10 mouse cellular contexts compared by ENCODE assay signal in genomic region chr7:45491264-45491663, GRCm38 (mm10). TPM values are rescaled to one million over a fixed set of nuclear protein-coding genes. Genes with fewer than 3 reads are reported as not detected.
DNase-seq lines count a peak whose midpoint lies in the region; ATAC-seq and TF ChIP-seq lines count a peak whose summit lies in the region.
"Had no signal": no experiment of that assay in that cellular context is flagged by ENCODE, and none has a peak within 500 bp of the region (broad histone marks: within the 10 kb centered on the region; RNA-seq: fewer than 3 reads in every experiment).

No protein-coding gene starts in this region.

- ATAC-seq in intestine, postnatal 0 days = peak; percentile 38; the same call in 1 of the 2 replicates
- peak; percentile 80 for ATAC-seq in liver, postnatal 0 days
- no peak for ATAC-seq in midbrain, embryonic 14.5 days (ENCODE audit: low FRiP score, low TSS enrichment)

- TF ChIP-seq CTCF in intestine, postnatal 0 days (IDR thresholded peaks at IDR 0.05; ENCODE audit: low read depth) = no peak
- TF ChIP-seq CTCF in liver, postnatal 0 days (IDR thresholded peaks at IDR 0.05; ENCODE audit: low read depth) = no peak

- H3K4me3 ChIP-seq in heart, embryonic 10.5 days = peak overlapping the region; percentile 8; the same call in 1 of the 2 replicates
- H3K4me3 ChIP-seq in intestine, postnatal 0 days (ENCODE audit: low read depth, low read length) = no peak overlapping the region
- no peak overlapping the region for H3K4me3 ChIP-seq in liver, postnatal 0 days (ENCODE audit: low read depth, low read length)
- H3K4me3 ChIP-seq in midbrain, embryonic 14.5 days (replicated peaks; ENCODE audit: low read depth, low read length) = no peak overlapping the region

- H3K36me3 ChIP-seq in heart, embryonic 10.5 days = peaks cover 47% of the 10 kb centered on the region
- peaks cover 39% of the 10 kb centered on the region for H3K36me3 ChIP-seq in intestine, postnatal 0 days (ENCODE audit: control insufficient read depth, insufficient read depth)
- H3K36me3 ChIP-seq in liver, postnatal 0 days (replicated peaks; ENCODE audit: insufficient read depth, low read length) = peaks cover 37% of the 10 kb centered on the region
- peaks cover 39% of the 10 kb centered on the region for H3K36me3 ChIP-seq in midbrain, embryonic 14.5 days (ENCODE audit: control insufficient read depth, insufficient read depth, low read length)

- 19% methylated on average over 3 of the region's 3 CpGs for WGBS in heart, embryonic 10.5 days
- WGBS in intestine, postnatal 0 days = 11% methylated on average over 3 of the region's 3 CpGs
- WGBS in liver, postnatal 0 days (ENCODE audit: insufficient replicate concordance) = 13% methylated on average over 3 of the region's 3 CpGs
- 27% methylated on average over 3 of the region's 3 CpGs for WGBS in midbrain, embryonic 14.5 days

- H3K4me2 ChIP-seq in intestine, postnatal 0 days (replicated peaks; ENCODE audit: low read depth) = no peak overlapping the region; the same call in 1 of the 2 replicates
- peak overlapping the region; percentile 42 for H3K4me2 ChIP-seq in liver, postnatal 0 days (ENCODE audit: low read depth, low read length)
- no peak overlapping the region for H3K4me2 ChIP-seq in midbrain, embryonic 14.5 days (ENCODE audit: low read length)

- TF ChIP-seq EP300 in liver, postnatal 0 days (IDR thresholded peaks at IDR 0.05; ENCODE audit: low read depth) = no peak

- H3K9ac ChIP-seq in intestine, postnatal 0 days (ENCODE audit: low read depth, low read length) = no peak overlapping the region
- no peak overlapping the region for H3K9ac ChIP-seq in liver, postnatal 0 days (replicated peaks)
- H3K9ac ChIP-seq in midbrain, embryonic 14.5 days (replicated peaks; ENCODE audit: low read length) = no peak overlapping the region

- peak overlapping the region; percentile 64 for H3K27ac ChIP-seq in heart, embryonic 10.5 days
- H3K27ac ChIP-seq in intestine, postnatal 0 days (ENCODE audit: low read depth, low read length) = no peak overlapping the region
- peak overlapping the region; percentile 87 for H3K27ac ChIP-seq in liver, postnatal 0 days (ENCODE audit: low read depth)
- H3K27ac ChIP-seq in midbrain, embryonic 14.5 days (replicated peaks; ENCODE audit: low read depth, low read length) = no peak overlapping the region

- no peak for DNase-seq in heart, embryonic 10.5 days (ENCODE audit: low spot score)
- DNase-seq in heart, postnatal 10 days = no peak
- peak; percentile 42 for DNase-seq in NIH3T3 (ENCODE audit: low read depth)
- peak; percentile 66 for DNase-seq in liver, postnatal 0 days
- DNase-seq in midbrain, embryonic 14.5 days = no peak
- DNase-seq in layer of hippocampus, postnatal 25 days (ENCODE audit: extremely low spot score in 1 of 2, low spot score in 1 of 2) = no peak
- no peak for DNase-seq in thymus, postnatal 25 days
- DNase-seq: cerebellum, adult 8-10 months had no signal

- no peaks in the 10 kb centered on the region for H3K9me3 ChIP-seq in heart, embryonic 10.5 days
- no peaks in the 10 kb centered on the region for H3K9me3 ChIP-seq in intestine, postnatal 0 days (ENCODE audit: control insufficient read depth)
- H3K9me3 ChIP-seq in liver, postnatal 0 days (ENCODE audit: low read length) = no peaks in the 10 kb centered on the region
- no peaks in the 10 kb centered on the region for H3K9me3 ChIP-seq in midbrain, embryonic 14.5 days (ENCODE audit: control insufficient read depth, low read length)

- intact Hi-C loops in heart, postnatal 10 days (cut with DNase I) = no loop called here

- H3K27me3 ChIP-seq in heart, embryonic 10.5 days (ENCODE audit: insufficient read depth, poor library complexity, severe bottlenecking) = no peaks in the 10 kb centered on the region
- no peaks in the 10 kb centered on the region for H3K27me3 ChIP-seq in intestine, postnatal 0 days (replicated peaks; ENCODE audit: control insufficient read depth, insufficient read depth, low read length)
- no peaks in the 10 kb centered on the region for H3K27me3 ChIP-seq in liver, postnatal 0 days (ENCODE audit: insufficient read depth, low read length)
- no peaks in the 10 kb centered on the region for H3K27me3 ChIP-seq in midbrain, embryonic 14.5 days (ENCODE audit: control insufficient read depth, insufficient read depth, low read length)

- peaks cover 45% of the 10 kb centered on the region for H3K4me1 ChIP-seq in heart, embryonic 10.5 days
- H3K4me1 ChIP-seq in intestine, postnatal 0 days (replicated peaks; ENCODE audit: control insufficient read depth, insufficient read depth, low read length) = no peaks in the 10 kb centered on the region
- H3K4me1 ChIP-seq in liver, postnatal 0 days (ENCODE audit: insufficient read depth) = peaks cover 39% of the 10 kb centered on the region
- H3K4me1 ChIP-seq in midbrain, embryonic 14.5 days (ENCODE audit: control insufficient read depth, insufficient read depth, low read length) = 0 out of 2 replicates have a peak, but pooled peaks cover 9% of the 10 kb centered on the region

RNA-seq across cellular contexts. Expression of gene Dhdh, which starts 2.7 kb away (rescaled TPM):
- 5.8 and 6.1 TPM in 2 replicates for polyA plus RNA-seq in heart, embryonic 10.5 days (2016; fragmentation: Nextera tagmentation; extraction: Ambion mirVana)
- 1 to 10 TPM; 4.7 to 6.0 TPM for total RNA-seq in heart, postnatal 10 days (2021)
- 1.1 and 1.2 TPM in 2 replicates for polyA plus RNA-seq in intestine, postnatal 0 days (2015; fragmentation: Nextera tagmentation; extraction: Ambion mirVana)
- 8.4 and 9.5 TPM in 2 replicates for polyA plus RNA-seq in liver, postnatal 0 days (2015; fragmentation: Nextera tagmentation; extraction: Ambion mirVana)
- polyA plus RNA-seq in midbrain, embryonic 14.5 days (2014; fragmentation: Nextera tagmentation; extraction: Ambion mirVana) = 3.1 and 3.2 TPM in 2 replicates
- 1 to 10 TPM; 3.1 to 5.7 TPM for total RNA-seq in layer of hippocampus, postnatal 25 days (2021)

RNA-seq across cellular contexts. Expression of gene Gm45808, which starts 4.7 kb away (rescaled TPM):
- polyA plus RNA-seq in heart, embryonic 10.5 days (2016; fragmentation: Nextera tagmentation; extraction: Ambion mirVana) = not detected in 2 replicates
- total RNA-seq in heart, postnatal 10 days (2021) = 1 to 10 TPM; 2.2 to 2.5 TPM
- polyA plus RNA-seq in intestine, postnatal 0 days (2015; fragmentation: Nextera tagmentation; extraction: Ambion mirVana) = not detected in 2 replicates
- polyA plus RNA-seq in liver, postnatal 0 days (2015; fragmentation: Nextera tagmentation; extraction: Ambion mirVana) = 0.15 and 0.33 TPM in 2 replicates
- not detected in 2 replicates for polyA plus RNA-seq in midbrain, embryonic 14.5 days (2014; fragmentation: Nextera tagmentation; extraction: Ambion mirVana)
- 1 to 10 TPM in 1 of 2 experiments, under 1 TPM in 1; 0.63 to 1.1 TPM for total RNA-seq in layer of hippocampus, postnatal 25 days (2021)
- polyA plus RNA-seq: heart, embryonic 14.5 days had no signal

RNA-seq across cellular contexts. Expression of gene Tulp2, which starts 9.6 kb away (rescaled TPM):
- 2.6 and 2.9 TPM in 2 replicates for polyA plus RNA-seq in heart, embryonic 10.5 days (2016; fragmentation: Nextera tagmentation; extraction: Ambion mirVana)
- not detected for total RNA-seq in heart, postnatal 10 days (2021)
- 0.65 and 0.78 TPM in 2 replicates for polyA plus RNA-seq in intestine, postnatal 0 days (2015; fragmentation: Nextera tagmentation; extraction: Ambion mirVana)
- 0.22 and 0.30 TPM in 2 replicates for polyA plus RNA-seq in liver, postnatal 0 days (2015; fragmentation: Nextera tagmentation; extraction: Ambion mirVana)
- polyA plus RNA-seq in midbrain, embryonic 14.5 days (2014; fragmentation: Nextera tagmentation; extraction: Ambion mirVana) = 0.13 and 0.32 TPM in 2 replicates
- total RNA-seq in layer of hippocampus, postnatal 25 days (2021) = not detected

RNA-seq across cellular contexts. Expression of gene Nucb1, which starts 18.9 kb away (rescaled TPM):
- 163 and 198 TPM in 2 replicates for polyA plus RNA-seq in heart, embryonic 10.5 days (2016; fragmentation: Nextera tagmentation; extraction: Ambion mirVana)
- 100 to 1,000 TPM; 144 to 151 TPM for total RNA-seq in heart, postnatal 10 days (2021)
- polyA plus RNA-seq in intestine, postnatal 0 days (2015; fragmentation: Nextera tagmentation; extraction: Ambion mirVana) = 199 and 218 TPM in 2 replicates
- polyA plus RNA-seq in liver, postnatal 0 days (2015; fragmentation: Nextera tagmentation; extraction: Ambion mirVana) = 91.5 and 103 TPM in 2 replicates
- polyA plus RNA-seq in midbrain, embryonic 14.5 days (2014; fragmentation: Nextera tagmentation; extraction: Ambion mirVana) = 86.5 and 89.5 TPM in 2 replicates
- total RNA-seq in layer of hippocampus, postnatal 25 days (2021) = 100 to 1,000 TPM; 102 to 105 TPM

RNA-seq across cellular contexts. Expression of gene Bax, which starts 24.6 kb away (rescaled TPM):
- 187 and 244 TPM in 2 replicates for polyA plus RNA-seq in heart, embryonic 10.5 days (2016; fragmentation: Nextera tagmentation; extraction: Ambion mirVana)
- 10 to 100 TPM; 44.5 to 45.8 TPM for total RNA-seq in heart, postnatal 10 days (2021)
- polyA plus RNA-seq in intestine, postnatal 0 days (2015; fragmentation: Nextera tagmentation; extraction: Ambion mirVana) = 173 and 180 TPM in 2 replicates
- polyA plus RNA-seq in liver, postnatal 0 days (2015; fragmentation: Nextera tagmentation; extraction: Ambion mirVana) = 59.6 and 60.8 TPM in 2 replicates
- 107 and 182 TPM in 2 replicates for polyA plus RNA-seq in midbrain, embryonic 14.5 days (2014; fragmentation: Nextera tagmentation; extraction: Ambion mirVana)
- total RNA-seq in layer of hippocampus, postnatal 25 days (2021) = 10 to 100 TPM; 81.6 to 82.1 TPM

Comparison
In these comparisons a context has a peak if more than half of its experiments do, and no peak if none do; other contexts are left out.
1. DNase-seq: peak in NIH3T3 (single experiment) and liver, postnatal 0 days (single experiment); none in heart, embryonic 10.5 days (single experiment), heart, postnatal 10 days (0 of 2), midbrain, embryonic 14.5 days (single experiment), layer of hippocampus, postnatal 25 days (0 of 2) and thymus, postnatal 25 days (single experiment).
2. H3K27ac ChIP-seq: peak in heart, embryonic 10.5 days (single experiment) and liver, postnatal 0 days (single experiment); none in intestine, postnatal 0 days (single experiment) and midbrain, embryonic 14.5 days (single experiment).